Mouse (Mus musculus) stomach, embryonic 16.5 days (tissue): ENCODE measurements around the gene Tmem217. TPM values are rescaled to one million over a fixed set of nuclear protein-coding genes. Genes with fewer than 3 reads are reported as not detected.

ENCODE experiments used
- ATAC-seq: fragments of 200-750 bp; cut with Nextera tagmentation; 2 replicates; pipeline ENCODE4 v1.8.0; 2017; ENCODE audit warnings: moderate number of reproducible peaks, moderate TSS enrichment; ENCODE audit not compliant: insufficient read depth, low FRiP score
- H3K27ac ChIP-seq: fragments of 300-500 bp; sonication (generic); 2 replicates; pipeline ENCODE4 v1.5.1; 2014; ENCODE audit warnings: low read length
- H3K27me3 ChIP-seq: fragments of 300-500 bp; sonication (generic); 2 replicates; pipeline ENCODE4 v1.6.1; 2014; ENCODE audit warnings: low read length, control low read depth, mixed read lengths; ENCODE audit not compliant: control insufficient read depth, insufficient read depth
- H3K36me3 ChIP-seq: fragments of 300-500 bp; sonication (generic); 2 replicates; pipeline ENCODE4 v1.6.1; 2014; ENCODE audit warnings: low read length; ENCODE audit not compliant: control insufficient read depth, insufficient read depth
- H3K4me1 ChIP-seq: fragments of 300-500 bp; sonication (generic); 2 replicates; pipeline ENCODE4 v1.6.1; 2014; ENCODE audit warnings: low read length, control low read depth, mixed read lengths; ENCODE audit not compliant: control insufficient read depth, insufficient read depth
- H3K4me2 ChIP-seq: fragments of 300-500 bp; sonication (generic); 2 replicates; pipeline ENCODE4 v1.6.1; 2014; ENCODE audit warnings: low read depth, low read length, mixed read lengths
- H3K4me3 ChIP-seq: fragments of 300-500 bp; sonication (generic); replicated peaks from 2 replicates; pipeline ENCODE4 v1.5.1; 2014; ENCODE audit warnings: mild to moderate bottlenecking, low read length
- H3K9ac ChIP-seq: fragments of 300-500 bp; sonication (generic); 2 replicates; pipeline ENCODE4 v1.6.1; 2014; ENCODE audit warnings: low read length
- H3K9me3 ChIP-seq: fragments of 300-500 bp; sonication (generic); replicated peaks from 2 replicates; pipeline ENCODE4 v1.6.1; 2016; ENCODE audit warnings: low read length, control low read depth; ENCODE audit not compliant: control insufficient read depth
- WGBS: fragments of 180-500 bp; shearing (Covaris S2); extraction: QIAGEN DNeasy Blood & Tissue Kit; methylation state at CpG from one replicate; pipeline ENCODE4 v1.1.7; 2014; 5-methylcytosine and 5-hydroxymethylcytosine counted together
- microRNA-seq: library from miRNA; unstranded; fragments of <30 nt; microRNA quantifications from one replicate; pipeline ENCODE4, GENCODE M21; 2016
- polyA plus RNA-seq: library from polyadenylated mRNA; unstranded; fragments of >200 nt; fragmentation: Nextera tagmentation; extraction: Ambion mirVana; gene quantifications from 2 replicates; pipeline ENCODE4 v1.2.1, GENCODE M21; 2015

Gene Tmem217
- polyA plus RNA-seq, 1 experiment from 2014 or later: 0.61 TPM

DNA sequence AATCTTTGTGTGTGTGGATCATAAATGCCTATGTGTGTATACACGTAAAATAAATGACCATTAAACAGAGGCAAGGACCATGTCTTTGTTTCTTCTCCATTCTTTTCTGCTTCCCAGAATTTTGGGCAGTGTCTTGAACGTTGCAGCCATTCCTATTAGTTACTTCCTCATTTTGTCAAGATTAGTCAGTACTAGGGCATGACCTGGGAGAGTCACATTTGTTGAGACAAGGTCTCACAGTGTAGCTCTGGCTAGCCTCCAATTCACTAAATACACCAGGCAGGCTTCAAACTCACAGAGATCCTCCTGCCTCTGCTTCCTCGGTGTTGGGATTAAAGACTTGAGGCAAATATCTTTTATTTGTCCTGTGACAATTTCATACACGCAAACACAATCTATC, 73.9 kb downstream of the Tmem217 start:
- Histone ChIP-seq H3K4me3 (no peak overlapping the region), H3K27ac (no peak overlapping the region), H3K4me2 (no peak overlapping the region), H3K9ac (no peak overlapping the region), H3K27me3 (no peaks in the 10 kb centered on the region), H3K36me3 (no peaks in the 10 kb centered on the region), H3K4me1 (no peaks in the 10 kb centered on the region), H3K9me3 (no peaks in the 10 kb centered on the region; the same call in 1 of the 2 replicates)
- WGBS: 78% methylated on average over 4 of the region's 4 CpGs
- no peak for ATAC-seq

DNA sequence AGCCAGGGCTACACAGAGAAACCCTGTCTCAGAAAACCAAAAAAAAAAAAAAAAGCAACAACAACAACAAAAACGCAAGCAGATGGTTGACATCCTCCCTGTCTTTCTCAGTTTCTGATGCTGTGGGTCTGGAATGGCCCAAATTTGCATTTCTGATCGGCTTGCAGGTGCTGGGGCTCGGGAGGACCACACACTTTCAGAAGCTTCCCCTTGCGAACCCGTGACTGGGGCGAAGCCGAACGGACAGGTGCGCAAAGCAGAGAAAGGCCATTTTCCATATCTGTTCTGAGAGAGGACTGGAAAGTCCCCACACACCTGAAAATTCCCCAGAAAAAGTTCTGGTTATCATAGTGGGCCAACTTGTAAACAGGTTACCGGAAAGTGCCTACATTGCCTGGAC, 74.8 kb downstream of the Tmem217 start:
- H3K27ac ChIP-seq: no peak overlapping the region
- H3K36me3 ChIP-seq: no peaks in the 10 kb centered on the region
- no peak overlapping the region for H3K4me2 ChIP-seq
- no peak for ATAC-seq
- H3K4me3 ChIP-seq: no peak overlapping the region
- H3K9me3 ChIP-seq: no peaks in the 10 kb centered on the region; the same call in 1 of the 2 replicates
- H3K4me1 ChIP-seq: no peaks in the 10 kb centered on the region
- H3K9ac ChIP-seq: no peak overlapping the region
- 86% methylated on average over 10 of the region's 10 CpGs for WGBS
- H3K27me3 ChIP-seq: no peaks in the 10 kb centered on the region

DNA sequence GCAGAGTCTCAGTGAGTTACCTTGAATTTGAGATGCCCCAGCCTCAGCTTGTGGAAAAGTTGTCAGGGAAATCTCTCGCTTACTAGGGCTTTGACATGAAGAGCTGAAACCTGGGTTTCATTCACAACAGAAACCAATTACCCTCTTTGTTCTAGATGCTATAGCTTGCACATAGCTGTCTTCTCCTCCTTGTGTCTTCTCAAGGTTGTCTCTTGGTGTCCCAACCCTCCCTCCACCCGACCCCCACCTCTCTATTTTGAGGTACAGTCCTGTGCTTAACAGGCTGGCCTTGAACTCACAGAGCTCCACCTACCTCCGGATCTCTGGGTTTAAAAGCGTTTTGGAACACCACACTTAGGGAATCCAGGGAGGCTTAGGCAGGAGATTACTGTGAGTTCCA, 75.7 kb downstream of the Tmem217 start:
- no peaks in the 10 kb centered on the region for H3K4me1 ChIP-seq
- no peak overlapping the region for H3K4me2 ChIP-seq
- no peak for ATAC-seq
- 79% methylated on average over 4 of the region's 4 CpGs for WGBS
- H3K9ac ChIP-seq: no peak overlapping the region
- H3K9me3 ChIP-seq: no peaks in the 10 kb centered on the region; the same call in 1 of the 2 replicates
- no peak overlapping the region for H3K27ac ChIP-seq
- no peak overlapping the region for H3K4me3 ChIP-seq
- H3K36me3 ChIP-seq: no peaks in the 10 kb centered on the region
- no peaks in the 10 kb centered on the region for H3K27me3 ChIP-seq

Small RNA genes lying within 50 kb of the gene (microRNA-seq; reads per million reads assigned to microRNA genes)
- gene Mir7667: not detected

Other genes starting within 250 kb of the Tmem217 start
- gene Pi16, start 234.7 kb downstream of the Tmem217 start, polyA plus RNA-seq: 1.8 and 2.6 TPM in 2 replicates
- gene Mtch1, start 204.5 kb downstream of the Tmem217 start, polyA plus RNA-seq: 91.7 and 102 TPM in 2 replicates
- gene Fgd2, start 191.5 kb downstream of the Tmem217 start, polyA plus RNA-seq: 12.1 and 13.1 TPM in 2 replicates
- gene Pim1, start 61.6 kb downstream of the Tmem217 start, polyA plus RNA-seq: 11.8 and 13.5 TPM in 2 replicates
- not detected in 2 replicates for gene Gm17657, start 2.7 kb downstream of the Tmem217 start, polyA plus RNA-seq
- 10.9 and 12.2 TPM in 2 replicates for gene Tbc1d22b, start 2.6 kb downstream of the Tmem217 start, polyA plus RNA-seq
- gene Rnf8, start 62.4 kb upstream of the Tmem217 start, polyA plus RNA-seq: 55.5 and 63.7 TPM in 2 replicates
- 2.7 and 3.1 TPM in 2 replicates for gene Gm28043, start 62.5 kb upstream of the Tmem217 start, polyA plus RNA-seq
- gene Cmtr1, start 108.2 kb upstream of the Tmem217 start, polyA plus RNA-seq: 102 and 110 TPM in 2 replicates
- 11.0 and 14.5 TPM in 2 replicates for gene Ccdc167, start 164.7 kb upstream of the Tmem217 start, polyA plus RNA-seq